Mouse (Mus musculus) megakaryocyte, embryonic 14.5 days (primary cell): ENCODE measurements at regions not wholly inside any gene's neighbourhood (a gene's known extent, or its start where the extent isn't known, plus 50 kb on each side); places are given as distances from the start of the nearest gene placed in this dataset.

ENCODE experiments used
- FLI1 ChIP-seq: IDR thresholded peaks from 2 replicates; pipeline ENCODE4 v1.6.1; 2012; ENCODE audit warnings: low read length, inconsistent platforms, mixed read lengths
- GATA1 ChIP-seq: IDR thresholded peaks from 3 replicates; pipeline ENCODE4 v1.6.1; 2012; ENCODE audit warnings: mixed read lengths, low read length, inconsistent platforms, borderline replicate concordance

DNA sequence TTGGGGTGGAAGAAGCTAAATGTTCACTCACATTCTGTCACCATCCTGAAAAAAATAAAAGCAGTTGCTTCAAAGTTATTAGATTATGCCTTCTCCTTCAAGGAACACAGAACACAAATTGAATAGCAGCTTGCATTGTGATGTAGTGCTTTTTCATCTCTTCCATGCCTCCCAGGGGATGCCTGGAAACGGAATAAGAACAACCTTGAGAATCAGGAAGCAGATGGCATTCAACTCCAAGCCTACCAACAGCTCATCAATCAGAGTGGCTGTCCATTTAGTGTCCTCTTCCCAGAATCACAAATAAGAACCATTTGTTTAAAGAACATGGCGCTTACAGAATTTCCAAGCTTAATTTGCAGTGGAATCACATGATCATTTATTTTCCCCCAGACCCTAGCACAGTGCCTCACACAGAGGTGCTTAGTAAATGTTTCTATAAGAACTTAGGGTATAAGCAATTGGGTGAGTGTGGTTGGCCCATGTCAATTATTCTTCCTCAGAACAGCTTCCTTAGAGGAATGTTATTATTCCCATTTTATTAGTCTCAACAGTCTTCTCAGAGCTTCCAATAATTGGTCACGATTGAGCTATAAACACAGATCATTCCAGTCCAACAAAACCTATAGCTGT lies 70.6 kb upstream of the C1qtnf7 start:
- no peak for TF ChIP-seq FLI1
- no peak for TF ChIP-seq GATA1
